Mouse (Mus musculus) liver, embryonic 18 days (tissue): ENCODE data around the gene Olfr1411. TPM values are rescaled to one million over a fixed set of nuclear protein-coding genes. Genes with fewer than 3 reads are reported as not detected.

Experiments
- polyA plus RNA-seq: library from polyadenylated mRNA; depleted of rRNA; stranded (reverse); fragments of >200 nt; gene quantifications from 2 replicates; pipeline ENCODE4 v1.2.3, GENCODE M21; 2012; rRNA removed

The Olfr1411 gene
- polyA plus RNA-seq: not detected in 2 replicates

DNA sequence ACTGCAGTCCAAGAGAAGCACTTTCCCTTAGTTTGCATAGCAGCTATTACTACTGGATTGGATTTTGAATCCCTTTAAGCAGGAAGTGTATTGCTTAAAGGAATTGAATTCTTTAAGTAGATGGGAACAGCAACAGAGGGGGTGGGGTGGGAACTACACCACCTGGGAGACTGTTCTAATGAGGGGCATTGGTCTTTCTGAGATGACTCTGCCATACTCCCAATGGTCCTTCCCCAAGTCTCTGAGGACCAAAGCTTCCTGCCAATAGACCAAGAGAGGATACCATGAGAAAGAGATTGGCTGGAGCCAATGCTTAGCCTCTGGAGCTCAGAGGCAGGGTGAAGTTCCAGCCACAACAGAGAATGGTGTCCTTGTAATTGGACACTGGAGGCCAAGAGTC, at the start of gene Olfr1411:
TSS of gene Olfr1411 (plus strand) at position 301 of the 400 bp plus-strand sequence.

GRCm38 (mm10) chr1:92571022-92571421, 23.2 kb upstream of the Olfr1411 start, which contains the start of gene Olfr1413:
Gene Olfr1413 (plus strand): TSS chr1:92571322.

GRCm38 (mm10) chr1:92585479-92585878, 8.7 kb upstream of the Olfr1411 start, which contains the start of gene Olfr1412:
Gene Olfr1412 (plus strand): TSS chr1:92585779.

GRCm38 (mm10) chr1:92605482-92605881, 11.3 kb downstream of the Olfr1411 start, which contains the start of gene Olfr1410:
Gene Olfr1410 (plus strand): TSS chr1:92605782.

GRCm38 (mm10) chr1:92617488-92617887, 23.3 kb downstream of the Olfr1411 start, which contains the start of gene Olfr12:
Gene Olfr12 (plus strand): TSS chr1:92617788.

GRCm38 (mm10) chr1:92641514-92642272, 47.5 kb downstream of the Olfr1411 start, which contains the start of gene Cops9:
Gene Cops9 (minus strand): TSS chr1:92641985.

Other genes starting within 250 kb of the Olfr1411 start
- 57.4 and 60.2 TPM in 2 replicates for gene Ndufa10, start 120.6 kb upstream of the Olfr1411 start, polyA plus RNA-seq
- not detected in 2 replicates for gene Olfr1416, start 109.3 kb upstream of the Olfr1411 start, polyA plus RNA-seq
- gene Olfr1415, start 98.3 kb upstream of the Olfr1411 start, polyA plus RNA-seq: not detected in 2 replicates
- gene Olfr1414, start 75.8 kb upstream of the Olfr1411 start, polyA plus RNA-seq: not detected in 2 replicates
- gene Olfr1413, start 23.1 kb upstream of the Olfr1411 start, polyA plus RNA-seq: not detected in 2 replicates
- gene Olfr1412, start 8.6 kb upstream of the Olfr1411 start, polyA plus RNA-seq: not detected in 2 replicates
- not detected in 2 replicates for gene Olfr1410, start 11.4 kb downstream of the Olfr1411 start, polyA plus RNA-seq
- gene Olfr12, start 23.4 kb downstream of the Olfr1411 start, polyA plus RNA-seq: not detected in 2 replicates
- 97.7 and 127 TPM in 2 replicates for gene Cops9, start 47.6 kb downstream of the Olfr1411 start, polyA plus RNA-seq
- gene Otos, start 54.4 kb downstream of the Olfr1411 start, polyA plus RNA-seq: 0.12 and 0.24 TPM in 2 replicates
- gene Gpc1, start 237.2 kb downstream of the Olfr1411 start, polyA plus RNA-seq: 1.8 and 2.3 TPM in 2 replicates